Mouse (Mus musculus): ENCODE measurements around the gene Fam198b. TPM values are rescaled to one million over a fixed set of nuclear protein-coding genes. Genes with fewer than 3 reads are reported as not detected.

Fam198b gene
- polyA plus RNA-seq, 1 experiment from 2014 or later, result 3.1 TPM

DNA sequence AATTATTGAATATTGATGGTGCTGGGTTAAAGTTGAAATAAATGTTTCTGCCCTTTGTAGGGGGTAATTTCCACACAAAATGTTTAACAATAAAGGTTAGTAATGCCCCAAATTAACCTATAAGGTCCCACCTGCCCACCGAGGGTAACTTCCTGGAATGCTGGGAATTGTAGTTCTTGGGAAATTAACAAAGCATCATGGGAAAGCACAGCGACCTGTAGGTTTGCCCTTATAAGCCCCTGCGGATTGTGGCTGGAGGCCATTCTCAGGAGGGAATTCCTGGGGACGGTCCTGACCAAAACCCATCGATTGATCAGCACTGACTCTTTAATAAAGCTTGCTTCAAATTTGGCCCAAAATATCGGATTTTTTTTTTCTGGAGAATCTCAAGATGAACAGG lies 33.7 kb upstream of the Fam198b start:
- Histone ChIP-seq H3K4me1 (replicated peaks; ENCODE audit: control insufficient read depth, insufficient read depth, low read length) (no peaks in the 10 kb centered on the region), H3K36me3 (ENCODE audit: control insufficient read depth, insufficient read depth, low read length) (no peaks in the 10 kb centered on the region), H3K9ac (ENCODE audit: low read depth, low read length) (no peak overlapping the region), H3K9me3 (ENCODE audit: control insufficient read depth, low read length) (no peaks in the 10 kb centered on the region), H3K4me2 (replicated peaks; ENCODE audit: low read depth, low read length) (no peak overlapping the region), H3K4me3 (ENCODE audit: low read depth, low read length) (no peak overlapping the region), H3K27ac (ENCODE audit: low read depth, low read length) (no peak overlapping the region), H3K27me3 (ENCODE audit: control insufficient read depth, insufficient read depth, low read length) (no peaks in the 10 kb centered on the region)
- 38% methylated on average over 6 of the region's 6 CpGs for WGBS
- ATAC-seq (ENCODE audit: low FRiP score), result no peak
- no peak for DNase-seq (ENCODE audit: low spot score)

DNA sequence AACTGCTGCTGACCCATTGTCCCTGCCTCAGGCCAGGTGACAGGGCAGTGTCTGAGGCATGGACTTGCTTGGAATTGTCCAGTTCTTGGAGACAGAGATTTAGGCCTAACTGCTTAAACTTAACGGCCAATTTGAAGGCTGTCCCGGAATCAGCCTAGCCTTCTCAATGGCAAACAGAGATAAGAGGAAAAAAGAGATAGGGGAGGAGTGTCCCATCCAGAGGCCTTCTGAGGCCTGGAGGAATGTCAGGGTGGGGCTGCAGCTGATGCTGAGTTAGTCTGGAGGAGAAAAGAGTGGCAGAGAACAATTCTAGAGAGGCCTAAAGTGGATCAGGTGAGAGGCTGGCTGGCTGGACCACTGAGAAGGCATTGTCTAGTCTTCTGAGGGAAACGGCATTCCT lies 32.2 kb upstream of the Fam198b start:
- Histone ChIP-seq H3K4me3 (ENCODE audit: low read depth, low read length) (no peak overlapping the region), H3K36me3 (ENCODE audit: control insufficient read depth, insufficient read depth, low read length) (no peaks in the 10 kb centered on the region), H3K4me1 (replicated peaks; ENCODE audit: control insufficient read depth, insufficient read depth, low read length) (no peaks in the 10 kb centered on the region), H3K9me3 (ENCODE audit: control insufficient read depth, low read length) (no peaks in the 10 kb centered on the region), H3K9ac (ENCODE audit: low read depth, low read length) (no peak overlapping the region), H3K4me2 (replicated peaks; ENCODE audit: low read depth, low read length) (no peak overlapping the region), H3K27me3 (ENCODE audit: control insufficient read depth, insufficient read depth, low read length) (no peaks in the 10 kb centered on the region), H3K27ac (ENCODE audit: low read depth, low read length) (no peak overlapping the region)
- 82% methylated on average over 3 of the region's 3 CpGs for WGBS
- DNase-seq (ENCODE audit: low spot score) (no peak), ATAC-seq (ENCODE audit: low FRiP score) (no peak)

GRCm38 (mm10) chr3:79852654-79853166 lies 31.6 kb upstream of the Fam198b start, which contains the start of gene Tmem144:
Gene Tmem144 (minus strand): TSS chr3:79852773.
- H3K36me3 ChIP-seq (ENCODE audit: control insufficient read depth, insufficient read depth, low read length), result no peaks in the 10 kb centered on the region
- no peak within 1 kb of the TSS for H3K9ac ChIP-seq (ENCODE audit: low read depth, low read length)
- H3K4me2 ChIP-seq (replicated peaks; ENCODE audit: low read depth, low read length), result no peak within 1 kb of the TSS
- ATAC-seq (ENCODE audit: low FRiP score), result peak; percentile 54
- no peaks in the 10 kb centered on the region for H3K9me3 ChIP-seq (ENCODE audit: control insufficient read depth, low read length)
- H3K27me3 ChIP-seq (ENCODE audit: control insufficient read depth, insufficient read depth, low read length), result no peaks in the 10 kb centered on the region
- no peak within 1 kb of the TSS for H3K27ac ChIP-seq (ENCODE audit: low read depth, low read length)
- peak; percentile 1 for DNase-seq (ENCODE audit: low spot score)
- H3K4me3 ChIP-seq (ENCODE audit: low read depth, low read length), result no peak within 1 kb of the TSS
- WGBS, result 56% methylated on average over 8 of the region's 8 CpGs
- H3K4me1 ChIP-seq (replicated peaks; ENCODE audit: control insufficient read depth, insufficient read depth, low read length), result no peaks in the 10 kb centered on the region

- WGBS, result 81% methylated on average over 5 of the region's 5 CpGs
- Histone ChIP-seq H3K27me3 (ENCODE audit: control insufficient read depth, insufficient read depth, low read length) (no peaks in the 10 kb centered on the region), H3K36me3 (ENCODE audit: control insufficient read depth, insufficient read depth, low read length) (no peaks in the 10 kb centered on the region), H3K4me1 (replicated peaks; ENCODE audit: control insufficient read depth, insufficient read depth, low read length) (no peaks in the 10 kb centered on the region), H3K4me3 (ENCODE audit: low read depth, low read length) (no peak overlapping the region), H3K4me2 (replicated peaks; ENCODE audit: low read depth, low read length) (no peak overlapping the region), H3K27ac (ENCODE audit: low read depth, low read length) (no peak overlapping the region), H3K9ac (ENCODE audit: low read depth, low read length) (no peak overlapping the region), H3K9me3 (ENCODE audit: control insufficient read depth, low read length) (no peaks in the 10 kb centered on the region)
- no peak for ATAC-seq (ENCODE audit: low FRiP score)
- DNase-seq (ENCODE audit: low spot score), result no peak
Observed at GRCm38 (mm10) chr3:79857780-79858179, 26.6 kb upstream of the Fam198b start.

- no peaks in the 10 kb centered on the region for H3K4me1 ChIP-seq (replicated peaks; ENCODE audit: control insufficient read depth, insufficient read depth, low read length)
- H3K36me3 ChIP-seq (ENCODE audit: control insufficient read depth, insufficient read depth, low read length), result no peaks in the 10 kb centered on the region
- H3K27me3 ChIP-seq (ENCODE audit: control insufficient read depth, insufficient read depth, low read length), result no peaks in the 10 kb centered on the region
- ATAC-seq (ENCODE audit: low FRiP score) (no peak), DNase-seq (ENCODE audit: low spot score) (no peak)
- H3K4me3 ChIP-seq (ENCODE audit: low read depth, low read length), result no peak overlapping the region
- H3K27ac ChIP-seq (ENCODE audit: low read depth, low read length), result no peak overlapping the region
- no peaks in the 10 kb centered on the region for H3K9me3 ChIP-seq (ENCODE audit: control insufficient read depth, low read length)
- no peak overlapping the region for H3K9ac ChIP-seq (ENCODE audit: low read depth, low read length)
- WGBS, result 77% methylated on average over 3 of the region's 3 CpGs
- no peak overlapping the region for H3K4me2 ChIP-seq (replicated peaks; ENCODE audit: low read depth, low read length)
Observed at GRCm38 (mm10) chr3:79858221-79858620, 26.1 kb upstream of the Fam198b start.

DNA sequence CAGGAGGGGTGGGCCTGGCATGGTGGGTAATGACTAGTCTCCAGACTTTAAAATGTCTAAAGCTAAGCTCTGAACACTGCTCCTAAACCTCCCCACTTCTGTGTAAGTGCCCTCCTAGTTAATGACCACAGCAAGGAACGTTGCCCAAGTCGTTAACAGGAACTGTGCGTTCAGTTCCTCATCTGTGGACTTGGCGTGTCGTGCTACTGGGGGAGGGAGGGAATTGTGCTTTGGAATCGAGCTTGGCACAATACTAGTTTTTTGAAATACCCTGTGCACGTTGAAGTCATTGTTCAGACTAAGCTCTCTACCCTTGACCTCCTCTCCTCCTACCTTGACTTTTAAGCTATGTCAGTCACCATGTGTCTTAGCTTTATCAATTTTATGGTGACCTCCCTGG lies 19.5 kb upstream of the Fam198b start:
- no peak overlapping the region for H3K9ac ChIP-seq (ENCODE audit: low read depth, low read length)
- H3K4me1 ChIP-seq (replicated peaks; ENCODE audit: control insufficient read depth, insufficient read depth, low read length), result no peaks in the 10 kb centered on the region
- no peak overlapping the region for H3K4me2 ChIP-seq (replicated peaks; ENCODE audit: low read depth, low read length)
- no peak overlapping the region for H3K4me3 ChIP-seq (ENCODE audit: low read depth, low read length)
- no peaks in the 10 kb centered on the region for H3K36me3 ChIP-seq (ENCODE audit: control insufficient read depth, insufficient read depth, low read length)
- DNase-seq (ENCODE audit: low spot score), result no peak
- no peaks in the 10 kb centered on the region for H3K27me3 ChIP-seq (ENCODE audit: control insufficient read depth, insufficient read depth, low read length)
- H3K9me3 ChIP-seq (ENCODE audit: control insufficient read depth, low read length), result no peaks in the 10 kb centered on the region
- ATAC-seq (ENCODE audit: low FRiP score), result no peak
- no peak overlapping the region for H3K27ac ChIP-seq (ENCODE audit: low read depth, low read length)
- WGBS, result 89% methylated on average over 7 of the region's 7 CpGs

DNA sequence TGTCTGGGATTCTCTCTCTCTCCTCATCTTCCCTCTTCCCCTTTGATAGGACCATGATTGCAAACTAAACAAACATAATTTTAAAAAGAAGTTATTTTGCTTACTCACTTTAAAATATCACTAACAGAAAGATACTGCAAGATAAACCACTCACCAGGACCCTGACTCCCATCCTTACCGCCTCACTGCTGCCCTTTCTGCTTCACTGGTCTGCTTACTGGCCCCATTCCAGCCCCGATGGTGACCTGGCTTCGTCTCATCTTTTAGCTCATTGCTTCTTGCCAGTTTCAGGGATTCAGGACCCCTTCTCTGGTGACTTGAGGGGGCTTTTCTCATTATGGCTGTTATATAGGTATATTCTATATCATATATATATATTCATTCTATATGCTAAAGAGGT lies 18.2 kb upstream of the Fam198b start:
- Histone ChIP-seq H3K4me3 (ENCODE audit: low read depth, low read length) (no peak overlapping the region), H3K27me3 (ENCODE audit: control insufficient read depth, insufficient read depth, low read length) (no peaks in the 10 kb centered on the region), H3K4me1 (replicated peaks; ENCODE audit: control insufficient read depth, insufficient read depth, low read length) (no peaks in the 10 kb centered on the region), H3K9me3 (ENCODE audit: control insufficient read depth, low read length) (no peaks in the 10 kb centered on the region), H3K27ac (ENCODE audit: low read depth, low read length) (no peak overlapping the region), H3K9ac (ENCODE audit: low read depth, low read length) (no peak overlapping the region), H3K36me3 (ENCODE audit: control insufficient read depth, insufficient read depth, low read length) (no peaks in the 10 kb centered on the region), H3K4me2 (replicated peaks; ENCODE audit: low read depth, low read length) (no peak overlapping the region)
- DNase-seq (ENCODE audit: low spot score) (no peak), ATAC-seq (ENCODE audit: low FRiP score) (no peak)
- 76% methylated on average over 3 of the region's 3 CpGs for WGBS

DNA sequence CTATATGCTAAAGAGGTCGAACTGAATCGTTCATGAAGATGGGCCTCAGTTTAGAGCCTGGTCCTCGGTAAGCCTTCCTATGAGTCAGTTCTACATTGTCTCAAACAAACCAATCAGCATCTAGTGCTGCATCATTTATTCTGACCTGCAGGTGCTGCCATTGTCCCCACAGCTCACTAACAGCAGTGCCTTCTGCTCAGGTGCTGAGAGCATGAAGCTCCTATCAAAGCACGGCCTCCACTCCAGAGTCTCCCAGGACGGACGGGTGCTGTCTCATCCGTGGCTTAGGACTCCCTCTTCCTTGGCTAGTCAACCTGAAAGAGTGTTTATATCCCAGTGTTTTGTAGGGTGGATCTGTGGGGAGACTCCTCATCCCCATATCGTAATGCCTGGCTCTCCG lies 17.8 kb upstream of the Fam198b start:
- H3K4me1 ChIP-seq (replicated peaks; ENCODE audit: control insufficient read depth, insufficient read depth, low read length), result no peaks in the 10 kb centered on the region
- ATAC-seq (ENCODE audit: low FRiP score), result no peak
- no peak overlapping the region for H3K4me3 ChIP-seq (ENCODE audit: low read depth, low read length)
- H3K4me2 ChIP-seq (replicated peaks; ENCODE audit: low read depth, low read length), result no peak overlapping the region
- no peak for DNase-seq (ENCODE audit: low spot score)
- H3K9ac ChIP-seq (ENCODE audit: low read depth, low read length), result no peak overlapping the region
- no peaks in the 10 kb centered on the region for H3K27me3 ChIP-seq (ENCODE audit: control insufficient read depth, insufficient read depth, low read length)
- H3K36me3 ChIP-seq (ENCODE audit: control insufficient read depth, insufficient read depth, low read length), result no peaks in the 10 kb centered on the region
- H3K9me3 ChIP-seq (ENCODE audit: control insufficient read depth, low read length), result no peaks in the 10 kb centered on the region
- 84% methylated on average over 9 of the region's 9 CpGs for WGBS
- H3K27ac ChIP-seq (ENCODE audit: low read depth, low read length), result no peak overlapping the region

DNA sequence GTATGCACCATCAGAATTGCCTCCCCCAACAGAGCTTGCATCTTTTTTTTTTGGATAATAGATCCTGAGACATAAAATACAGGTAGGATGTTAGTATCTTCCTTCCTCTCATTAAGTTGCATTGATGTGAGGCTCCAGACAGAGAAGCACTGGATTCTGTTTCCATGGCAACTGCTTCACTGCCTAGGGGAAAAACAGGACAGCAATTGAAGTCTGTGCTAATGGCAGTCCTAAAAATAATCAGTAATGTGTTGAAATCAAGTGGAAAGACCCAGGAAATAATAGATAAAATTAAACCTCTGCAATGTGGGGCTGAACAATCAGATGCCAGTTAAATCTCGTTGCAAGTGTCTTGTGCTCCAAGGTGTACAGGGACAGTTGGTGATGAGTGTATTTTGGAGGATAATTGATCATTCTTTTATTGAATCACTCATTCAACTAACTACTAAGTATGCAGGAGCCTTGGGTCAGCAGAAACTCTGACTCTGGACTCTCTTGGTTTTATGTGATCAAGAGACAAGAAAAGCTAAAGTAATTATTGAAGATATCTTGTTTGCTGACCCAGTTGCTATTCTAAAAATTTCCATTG lies 17.1 kb upstream of the Fam198b start:
- Histone ChIP-seq H3K4me3 (ENCODE audit: low read depth, low read length) (no peak overlapping the region), H3K4me1 (replicated peaks; ENCODE audit: control insufficient read depth, insufficient read depth, low read length) (no peaks in the 10 kb centered on the region), H3K36me3 (ENCODE audit: control insufficient read depth, insufficient read depth, low read length) (no peaks in the 10 kb centered on the region), H3K9me3 (ENCODE audit: control insufficient read depth, low read length) (no peaks in the 10 kb centered on the region), H3K27me3 (ENCODE audit: control insufficient read depth, insufficient read depth, low read length) (no peaks in the 10 kb centered on the region), H3K4me2 (replicated peaks; ENCODE audit: low read depth, low read length) (no peak overlapping the region), H3K27ac (ENCODE audit: low read depth, low read length) (no peak overlapping the region), H3K9ac (ENCODE audit: low read depth, low read length) (no peak overlapping the region)
- no peak for ATAC-seq (ENCODE audit: low FRiP score)
- WGBS, result 54% methylated on average over 1 of the region's 1 CpGs
- no peak for DNase-seq (ENCODE audit: low spot score)

Measured in hindbrain, embryonic 11.5 days (tissue).